Comparison of ENCODE assay signal across 7 mouse cellular contexts in genomic region chr2:126599005-126599404, GRCm38 (mm10). TPM values are rescaled to one million over a fixed set of nuclear protein-coding genes. Genes with fewer than 3 reads are reported as not detected.
DNase-seq lines count a peak whose midpoint lies in the region; ATAC-seq and TF ChIP-seq lines count a peak whose summit lies in the region.

No protein-coding gene starts in this region.

- 0 out of 2 replicates have a peak overlapping the region, but pooled peaks have one; percentile 2 for H3K4me2 ChIP-seq in heart, embryonic 16.5 days (ENCODE audit: low read depth, low read length)

- H3K4me3 ChIP-seq in layer of hippocampus, adult 2 months: no peak overlapping the region
- H3K4me3 ChIP-seq in heart, embryonic 16.5 days (ENCODE audit: low read length): no peak overlapping the region

- no peak for DNase-seq in layer of hippocampus, adult 2 months (ENCODE audit: low spot score in 2 of 2)
- DNase-seq in layer of hippocampus, adult 11-12 months (ENCODE audit: low spot score): no peak
- peak; percentile 31 for DNase-seq in ZHBTc4 (ENCODE audit: low read depth, low spot score)
- peak; percentile 37 for DNase-seq in retina, postnatal 1 day
- no peak for DNase-seq in right cerebral cortex, adult 2 months (ENCODE audit: low spot score in 2 of 2)
- DNase-seq in cerebellum, adult 18-20 months: no peak

- 11% methylated on average over 3 of the region's 3 CpGs for WGBS in heart, embryonic 16.5 days

- H3K9me3 ChIP-seq in heart, embryonic 16.5 days (replicated peaks; ENCODE audit: control insufficient read depth, low read length): no peaks in the 10 kb centered on the region

- 0 out of 2 replicates have a peak, but pooled peaks cover 2% of the 10 kb centered on the region for H3K4me1 ChIP-seq in heart, embryonic 16.5 days (ENCODE audit: control insufficient read depth, insufficient read depth, low read length)

- H3K27ac ChIP-seq in layer of hippocampus, adult 2 months: no peak overlapping the region
- H3K27ac ChIP-seq in heart, embryonic 16.5 days (ENCODE audit: low read length): no peak overlapping the region

- peak; percentile 57; the same call in 1 of the 2 replicates for ATAC-seq in heart, embryonic 16.5 days (replicated peaks; ENCODE audit: extremely low read depth, insufficient read depth, low FRiP score)

- H3K36me3 ChIP-seq in heart, embryonic 16.5 days (ENCODE audit: control insufficient read depth, insufficient read depth): no peaks in the 10 kb centered on the region

- peak; percentile 77 for TF ChIP-seq CTCF in layer of hippocampus, adult 2 months (conservative IDR thresholded peaks at IDR 0.05)

- no peaks in the 10 kb centered on the region for H3K27me3 ChIP-seq in heart, embryonic 16.5 days (ENCODE audit: control insufficient read depth, insufficient read depth, low read length)

- no peak overlapping the region for H3K9ac ChIP-seq in heart, embryonic 16.5 days (ENCODE audit: low read length)

RNA-seq across cellular contexts. Expression of gene Hdc, which starts 20.1 kb away (rescaled TPM):
- 1 to 10 TPM; 1.1 TPM for total RNA-seq in layer of hippocampus, adult 2 months (2021)
- polyA plus RNA-seq in heart, embryonic 16.5 days (2015; fragmentation: Nextera tagmentation; extraction: Ambion mirVana): 9.8 and 11.4 TPM in 2 replicates

RNA-seq across cellular contexts. Expression of gene Slc27a2, which starts 46.8 kb away (rescaled TPM):
- 10 to 100 TPM; 15.3 to 15.9 TPM for total RNA-seq in layer of hippocampus, adult 2 months (2021)
- polyA plus RNA-seq in heart, embryonic 16.5 days (2015; fragmentation: Nextera tagmentation; extraction: Ambion mirVana): 0.66 and 0.80 TPM in 2 replicates

Comparison
In these comparisons a context has a peak if more than half of its experiments do, and no peak if none do; other contexts are left out.
1. DNase-seq: peak in ZHBTc4 (single experiment) and retina, postnatal 1 day (single experiment); none in layer of hippocampus, adult 2 months (0 of 2), layer of hippocampus, adult 11-12 months (single experiment), right cerebral cortex, adult 2 months (0 of 2) and cerebellum, adult 18-20 months (0 of 2).